Mouse (Mus musculus): ENCODE data around the gene Bptf. TPM values are rescaled to one million over a fixed set of nuclear protein-coding genes. Genes with fewer than 3 reads are reported as not detected.

The Bptf gene
- total RNA-seq (2023), result 10 to 100 TPM; 72.1 to 79.8 TPM

GRCm38 (mm10) chr11:107131749-107132421 lies at the start of gene Bptf:
Bptf (minus strand) TSS chr11:107132127.

GRCm38 (mm10) chr11:107025411-107026321 lies 106.3 kb downstream of the Bptf start, which contains the start of gene 1810010H24Rik:
1810010H24Rik (plus strand) TSS chr11:107025681.

GRCm38 (mm10) chr11:106999151-106999948 lies 132.6 kb downstream of the Bptf start, which contains the start of gene Kpna2:
Kpna2 (minus strand) TSS chr11:106999541.

Other genes starting within 250 kb of the Bptf start
- gene Smurf2, start 211.4 kb downstream of the Bptf start, total RNA-seq (2023), result 10 to 100 TPM; 51.0 to 54.8 TPM
- 10 to 100 TPM; 73.0 to 78.7 TPM for gene Kpna2, start 132.6 kb downstream of the Bptf start, total RNA-seq (2023)
- under 1 TPM; 0.34 to 0.49 TPM for gene 1810010H24Rik, start 106.4 kb downstream of the Bptf start, total RNA-seq (2023)
- gene Nol11, start 57.3 kb upstream of the Bptf start, total RNA-seq (2023), result 10 to 100 TPM; 17.8 to 18.9 TPM